Mouse (Mus musculus): ENCODE measurements around the gene Dio1. TPM values are rescaled to one million over a fixed set of nuclear protein-coding genes. Genes with fewer than 3 reads are reported as not detected.

Dio1 gene
- not detected in 2 replicates for polyA plus RNA-seq (2016; fragmentation: Nextera tagmentation; extraction: Ambion mirVana)

DNA sequence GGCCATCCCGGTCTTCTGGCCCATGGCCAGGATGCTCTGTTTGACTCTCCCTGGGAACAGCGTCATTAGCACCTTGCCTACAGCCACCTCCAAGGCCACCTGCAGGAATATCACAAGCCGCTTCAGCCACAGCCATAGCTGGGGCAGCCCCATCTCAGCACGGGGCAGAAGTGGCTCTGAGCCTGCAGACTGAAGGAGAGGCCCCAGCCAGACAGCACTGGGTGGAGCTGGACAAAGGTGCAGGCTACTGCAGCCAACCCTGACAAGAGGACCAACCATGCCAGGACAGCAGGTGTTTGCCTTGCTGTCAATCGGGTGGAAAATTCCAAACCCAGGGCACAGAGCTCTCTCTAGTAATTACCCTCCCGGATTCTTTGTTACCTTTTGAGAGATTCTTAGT, at the start of gene Dio1:
Gene Dio1 (minus strand): TSS at position 204 of the 400 bp plus-strand sequence.
- no peak within 1 kb of the TSS for H3K9ac ChIP-seq
- H3K27me3 ChIP-seq = 0 out of 2 replicates have a peak, but pooled peaks cover 4% of the 10 kb centered on the region
- H3K4me3 ChIP-seq = no peak within 1 kb of the TSS
- H3K27ac ChIP-seq = no peak within 1 kb of the TSS
- H3K36me3 ChIP-seq = no peaks in the 10 kb centered on the region
- no peak within 1 kb of the TSS for H3K4me2 ChIP-seq (replicated peaks)
- H3K9me3 ChIP-seq = 0 out of 2 replicates have a peak, but pooled peaks cover 4% of the 10 kb centered on the region
- H3K4me1 ChIP-seq = no peaks in the 10 kb centered on the region; the same call in 1 of the 2 replicates
- ATAC-seq (ENCODE audit: insufficient number of reproducible peaks, insufficient read depth, low FRiP score, low TSS enrichment) = 0 out of 2 replicates have a peak, but pooled peaks have one; percentile 47
- 69% methylated on average over 6 of the region's 6 CpGs for WGBS

DNA sequence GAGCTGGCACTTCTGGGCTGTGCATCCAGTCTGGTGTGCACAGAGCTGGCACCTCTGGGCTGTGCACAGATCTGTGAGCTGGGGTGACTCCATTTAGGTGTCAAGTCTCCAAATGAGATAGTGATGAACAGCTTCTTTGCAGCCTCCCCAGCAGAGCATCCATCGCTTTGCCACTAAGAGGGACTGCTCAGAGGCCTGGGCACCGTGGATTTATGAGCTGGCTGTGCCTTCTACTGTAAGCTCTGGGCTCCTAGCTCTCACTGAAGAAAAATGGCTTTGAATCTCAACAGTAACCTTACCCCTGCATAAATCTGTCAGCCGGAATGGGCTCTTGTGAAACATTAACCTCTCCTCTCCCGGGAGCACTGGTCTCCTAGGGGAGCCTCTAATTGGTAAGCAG, 47.6 kb upstream of the Dio1 start:
- H3K9me3 ChIP-seq = no peaks in the 10 kb centered on the region
- WGBS = 41% methylated on average over 4 of the region's 4 CpGs
- ATAC-seq (ENCODE audit: insufficient number of reproducible peaks, insufficient read depth, low FRiP score, low TSS enrichment) = no peak
- H3K27ac ChIP-seq = no peak overlapping the region
- 0 out of 2 replicates have a peak, but pooled peaks cover 3% of the 10 kb centered on the region for H3K4me1 ChIP-seq
- no peaks in the 10 kb centered on the region for H3K27me3 ChIP-seq
- H3K4me2 ChIP-seq (replicated peaks) = no peak overlapping the region
- no peak overlapping the region for H3K4me3 ChIP-seq
- H3K9ac ChIP-seq = 0 out of 2 replicates have a peak overlapping the region, but pooled peaks have one; percentile 8
- H3K36me3 ChIP-seq = 0 out of 2 replicates have a peak, but pooled peaks cover 4% of the 10 kb centered on the region

DNA sequence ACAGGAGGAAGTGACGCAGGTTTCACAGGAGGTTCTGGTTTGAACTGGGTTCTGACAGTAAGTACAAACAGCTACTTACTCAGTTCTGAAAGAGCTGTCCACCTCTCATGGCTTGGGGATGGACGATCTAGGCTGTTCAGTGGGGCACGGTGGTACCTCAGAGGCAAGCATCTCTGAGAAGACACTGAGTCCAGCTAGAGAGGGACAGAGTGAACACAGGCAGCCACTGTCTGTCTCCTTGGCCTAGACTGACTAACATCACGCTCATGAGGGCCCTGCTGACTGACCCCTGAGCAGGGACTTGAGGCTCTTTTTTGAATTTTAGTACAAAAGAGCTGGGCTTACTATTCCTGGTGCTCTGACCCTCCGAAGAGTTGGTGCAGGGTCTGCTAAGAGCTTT, 47.2 kb upstream of the Dio1 start:
- no peaks in the 10 kb centered on the region for H3K9me3 ChIP-seq
- 0 out of 2 replicates have a peak, but pooled peaks cover 4% of the 10 kb centered on the region for H3K4me1 ChIP-seq
- 84% methylated on average over 5 of the region's 5 CpGs for WGBS
- 0 out of 2 replicates have a peak, but pooled peaks cover 4% of the 10 kb centered on the region for H3K36me3 ChIP-seq
- H3K4me3 ChIP-seq = no peak overlapping the region
- 0 out of 2 replicates have a peak overlapping the region, but pooled peaks have one; percentile 8 for H3K9ac ChIP-seq
- H3K27me3 ChIP-seq = no peaks in the 10 kb centered on the region
- no peak overlapping the region for H3K4me2 ChIP-seq (replicated peaks)
- no peak overlapping the region for H3K27ac ChIP-seq
- no peak for ATAC-seq (ENCODE audit: insufficient number of reproducible peaks, insufficient read depth, low FRiP score, low TSS enrichment)

DNA sequence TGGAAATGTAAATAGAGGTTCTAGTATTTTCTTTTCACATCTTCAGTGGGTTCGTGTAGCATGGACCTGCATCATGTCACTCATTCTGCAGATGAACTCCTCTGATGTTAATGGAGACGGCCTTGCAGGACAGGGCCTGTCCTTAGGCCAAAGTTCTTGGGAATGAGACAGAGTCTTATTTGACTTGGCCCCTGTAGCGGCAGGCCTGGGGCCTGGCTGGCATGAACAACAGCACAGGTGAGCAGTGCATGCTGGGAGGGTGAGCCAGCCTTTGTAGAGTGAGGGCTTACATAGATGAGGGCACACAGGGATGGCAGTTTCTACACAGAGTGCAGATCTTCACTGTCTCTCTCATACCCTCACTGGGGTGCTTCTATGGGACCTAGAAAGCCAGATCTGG, 46.6 kb upstream of the Dio1 start:
- no peak for ATAC-seq (ENCODE audit: insufficient number of reproducible peaks, insufficient read depth, low FRiP score, low TSS enrichment)
- Histone ChIP-seq H3K27ac (no peak overlapping the region), H3K9ac (no peak overlapping the region), H3K36me3 (0 out of 2 replicates have a peak, but pooled peaks cover 4% of the 10 kb centered on the region), H3K4me1 (0 out of 2 replicates have a peak, but pooled peaks cover 9% of the 10 kb centered on the region), H3K4me2 (replicated peaks) (no peak overlapping the region), H3K27me3 (no peaks in the 10 kb centered on the region), H3K4me3 (no peak overlapping the region), H3K9me3 (no peaks in the 10 kb centered on the region)
- WGBS = 82% methylated on average over 3 of the region's 3 CpGs

DNA sequence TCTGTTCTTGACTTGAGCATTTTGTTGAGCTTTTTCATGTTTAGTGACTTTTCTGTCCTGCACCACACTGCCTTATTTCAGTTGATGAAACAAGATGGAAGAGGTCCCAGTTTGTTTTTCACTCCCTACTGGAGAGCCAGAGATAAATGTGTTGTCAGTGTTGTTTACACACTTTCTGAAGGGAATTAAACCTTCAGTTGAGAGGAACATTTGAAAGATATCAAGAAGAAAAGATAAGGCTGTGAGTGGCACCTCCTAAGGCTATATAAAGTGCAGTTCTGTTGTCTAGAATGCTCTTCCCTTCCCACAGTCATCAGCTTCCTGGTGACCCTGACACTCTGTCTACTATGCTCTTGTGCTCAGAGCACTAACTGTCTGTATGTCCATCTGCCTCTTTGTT, 44.4 kb upstream of the Dio1 start:
- no peak overlapping the region for H3K4me3 ChIP-seq
- H3K4me1 ChIP-seq = 0 out of 2 replicates have a peak, but pooled peaks cover 10% of the 10 kb centered on the region
- H3K4me2 ChIP-seq (replicated peaks) = no peak overlapping the region
- H3K9ac ChIP-seq = no peak overlapping the region
- no peak overlapping the region for H3K27ac ChIP-seq
- 0 out of 2 replicates have a peak, but pooled peaks cover 4% of the 10 kb centered on the region for H3K36me3 ChIP-seq
- H3K9me3 ChIP-seq = no peaks in the 10 kb centered on the region
- no peak for ATAC-seq (ENCODE audit: insufficient number of reproducible peaks, insufficient read depth, low FRiP score, low TSS enrichment)
- no peaks in the 10 kb centered on the region for H3K27me3 ChIP-seq

DNA sequence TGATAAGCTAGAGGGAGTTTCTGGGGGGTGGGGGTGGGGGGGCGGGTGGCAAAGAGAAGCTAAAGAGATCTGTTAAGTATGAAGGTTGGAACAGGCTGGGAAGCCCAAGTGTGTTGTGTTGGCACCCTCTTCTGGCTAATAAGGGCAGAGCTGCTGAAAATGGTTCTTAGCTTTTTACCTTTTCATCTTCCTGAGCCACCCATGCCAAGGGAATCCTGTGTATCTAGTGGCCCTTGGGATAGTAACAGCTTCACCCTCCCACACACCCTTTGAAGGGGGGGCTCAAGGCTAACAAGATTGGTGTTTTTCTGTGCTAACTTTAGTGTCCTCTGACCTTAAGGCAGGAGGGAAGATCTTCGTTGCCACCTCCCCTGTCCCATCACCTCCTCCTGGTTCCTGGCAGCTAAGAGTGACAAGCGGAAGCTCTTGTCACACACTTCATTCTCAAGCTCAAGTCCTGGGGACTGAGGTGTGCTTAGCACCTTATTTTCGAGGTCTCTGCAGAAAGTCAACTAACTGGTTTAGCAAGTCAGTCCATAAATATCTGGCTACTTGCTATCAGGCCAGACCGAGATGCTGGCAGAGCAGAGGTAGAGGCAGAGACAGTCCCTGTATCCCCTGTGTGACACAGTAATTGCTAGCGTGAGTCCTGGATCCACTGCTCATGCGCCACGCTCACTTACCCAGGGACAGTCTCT, 42.5 kb upstream of the Dio1 start:
- Histone ChIP-seq H3K4me2 (replicated peaks) (no peak overlapping the region), H3K4me3 (no peak overlapping the region), H3K27me3 (no peaks in the 10 kb centered on the region), H3K36me3 (peaks cover 11% of the 10 kb centered on the region; the same call in 1 of the 2 replicates), H3K9me3 (no peaks in the 10 kb centered on the region), H3K9ac (no peak overlapping the region), H3K4me1 (0 out of 2 replicates have a peak, but pooled peaks cover 9% of the 10 kb centered on the region), H3K27ac (no peak overlapping the region)
- no peak for ATAC-seq (ENCODE audit: insufficient number of reproducible peaks, insufficient read depth, low FRiP score, low TSS enrichment)
- WGBS = 68% methylated on average over 8 of the region's 8 CpGs

DNA sequence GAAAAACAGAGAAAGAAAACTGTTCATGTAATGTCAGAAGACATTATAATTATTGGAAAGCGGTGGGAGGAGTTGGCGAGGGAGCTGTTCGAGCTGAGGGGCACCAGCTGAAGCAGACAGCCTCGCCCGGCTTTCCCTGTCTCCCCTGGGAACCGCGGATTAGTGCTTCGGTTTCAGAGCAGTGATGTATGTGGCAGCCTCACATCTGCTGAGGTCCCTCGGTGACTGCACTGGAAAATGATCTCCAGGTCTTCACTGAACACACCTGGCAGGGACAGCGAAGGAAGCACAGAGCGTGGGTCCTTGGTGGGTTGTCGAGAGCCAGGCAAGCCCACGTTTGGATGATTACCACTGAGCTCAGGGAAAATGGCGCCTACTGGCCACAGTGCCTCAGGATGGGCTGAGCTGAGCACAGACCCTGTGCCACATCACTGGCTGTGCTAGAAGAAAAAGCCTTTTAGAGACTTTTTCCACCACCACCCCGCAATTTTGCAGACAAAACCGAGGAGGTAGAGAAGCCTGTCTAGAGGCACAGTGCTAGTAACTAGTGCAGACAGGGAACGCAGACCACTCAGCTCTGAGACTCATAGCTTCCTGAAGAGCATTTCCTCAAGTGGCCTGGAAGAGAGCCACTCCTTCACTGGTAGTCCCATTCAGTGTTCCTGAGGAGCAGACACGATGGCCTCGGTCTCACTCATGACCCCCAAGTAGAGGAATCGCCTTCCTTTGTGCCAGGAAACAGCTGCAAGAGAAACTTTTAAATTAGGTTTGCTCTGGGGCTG, 41.8 kb upstream of the Dio1 start:
- ATAC-seq (ENCODE audit: insufficient number of reproducible peaks, insufficient read depth, low FRiP score, low TSS enrichment) = peak; percentile 50; the same call in 1 of the 2 replicates
- peaks cover 8% of the 10 kb centered on the region; the same call in 1 of the 2 replicates for H3K36me3 ChIP-seq
- H3K4me2 ChIP-seq (replicated peaks) = no peak overlapping the region
- no peak overlapping the region for H3K9ac ChIP-seq
- H3K27ac ChIP-seq = no peak overlapping the region
- 66% methylated on average over 20 of the region's 20 CpGs for WGBS
- no peaks in the 10 kb centered on the region for H3K9me3 ChIP-seq
- H3K27me3 ChIP-seq = no peaks in the 10 kb centered on the region
- no peak overlapping the region for H3K4me3 ChIP-seq
- H3K4me1 ChIP-seq = 0 out of 2 replicates have a peak, but pooled peaks cover 7% of the 10 kb centered on the region

DNA sequence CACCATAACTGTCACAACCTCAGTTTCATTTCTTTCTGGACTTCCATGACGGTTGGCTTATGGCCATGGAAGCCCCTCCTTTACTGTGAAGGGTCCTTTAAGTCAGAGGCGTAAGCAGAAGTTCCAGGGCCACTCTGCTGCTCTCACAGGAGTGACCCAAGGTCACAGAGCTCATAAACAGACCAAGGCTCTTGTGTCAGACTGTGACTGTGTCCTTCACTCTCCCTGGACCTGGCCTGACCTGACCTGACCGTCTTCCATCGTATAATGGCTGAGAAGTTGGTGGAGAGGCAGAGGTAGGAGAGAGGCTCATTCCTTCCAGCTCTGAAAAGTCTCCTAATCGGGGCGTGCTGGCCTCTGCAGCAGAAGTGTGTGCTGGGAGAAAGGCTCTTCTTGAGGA, 40.3 kb upstream of the Dio1 start:
- WGBS = 75% methylated on average over 6 of the region's 6 CpGs
- peaks cover 8% of the 10 kb centered on the region; the same call in 1 of the 2 replicates for H3K36me3 ChIP-seq

DNA sequence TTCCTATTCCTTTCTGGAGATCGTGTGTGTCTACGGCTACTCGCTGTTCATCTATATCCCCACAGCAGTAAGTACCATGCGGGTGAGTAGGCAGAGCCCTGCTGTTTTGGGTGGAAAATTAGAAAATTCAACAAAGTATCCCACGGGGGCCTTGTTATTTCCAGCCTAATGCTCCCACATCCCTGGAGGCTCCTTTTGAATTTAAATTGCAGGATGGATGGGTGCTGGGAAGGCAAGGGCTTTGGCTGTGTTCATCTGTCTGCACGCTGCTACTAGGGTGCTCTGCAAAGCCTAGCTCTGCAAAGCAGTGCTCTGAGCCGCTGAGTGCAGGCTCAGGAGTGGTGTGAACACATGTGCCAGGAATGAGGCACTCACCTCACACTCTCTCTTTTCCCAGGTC, 37.6 kb upstream of the Dio1 start:
- H3K4me3 ChIP-seq = no peak overlapping the region
- no peak overlapping the region for H3K27ac ChIP-seq
- no peaks in the 10 kb centered on the region for H3K9me3 ChIP-seq
- 86% methylated on average over 7 of the region's 7 CpGs for WGBS
- H3K4me1 ChIP-seq = 0 out of 2 replicates have a peak, but pooled peaks cover 7% of the 10 kb centered on the region
- peaks cover 8% of the 10 kb centered on the region; the same call in 1 of the 2 replicates for H3K36me3 ChIP-seq
- H3K4me2 ChIP-seq (replicated peaks) = no peak overlapping the region
- no peak overlapping the region for H3K9ac ChIP-seq
- ATAC-seq (ENCODE audit: insufficient number of reproducible peaks, insufficient read depth, low FRiP score, low TSS enrichment) = no peak
- H3K27me3 ChIP-seq = no peaks in the 10 kb centered on the region

More for the DNA sequence above, 40.3 kb upstream of the Dio1 start:
- H3K27me3 ChIP-seq = no peaks in the 10 kb centered on the region
- H3K4me1 ChIP-seq = 0 out of 2 replicates have a peak, but pooled peaks cover 7% of the 10 kb centered on the region
- no peak overlapping the region for H3K4me3 ChIP-seq
- no peaks in the 10 kb centered on the region for H3K9me3 ChIP-seq
- no peak overlapping the region for H3K4me2 ChIP-seq (replicated peaks)
- H3K27ac ChIP-seq = no peak overlapping the region
- H3K9ac ChIP-seq = no peak overlapping the region
- ATAC-seq (ENCODE audit: insufficient number of reproducible peaks, insufficient read depth, low FRiP score, low TSS enrichment) = no peak

DNA sequence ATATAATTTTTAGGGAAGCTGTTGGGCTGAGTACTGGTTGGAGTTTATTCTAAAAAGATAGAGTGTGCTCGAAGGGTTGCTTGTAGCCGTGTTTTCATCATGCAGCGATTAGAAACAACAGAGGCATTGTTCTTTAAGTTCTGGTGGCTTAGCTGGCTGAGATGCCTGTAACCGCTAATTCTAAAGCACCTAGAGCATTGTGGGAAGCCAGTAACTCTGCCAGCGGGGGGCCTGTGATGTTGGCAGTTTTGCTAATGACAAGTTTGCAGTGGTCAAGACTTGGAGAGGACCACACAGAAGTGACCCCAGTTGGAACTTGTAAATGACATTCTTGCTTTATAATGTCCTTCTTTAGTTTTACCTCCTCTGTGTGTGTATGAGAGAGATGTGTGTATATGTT, 34.4 kb upstream of the Dio1 start:
- H3K36me3 ChIP-seq = peaks cover 11% of the 10 kb centered on the region; the same call in 1 of the 2 replicates
- no peaks in the 10 kb centered on the region for H3K27me3 ChIP-seq
- no peak overlapping the region for H3K9ac ChIP-seq
- H3K27ac ChIP-seq = 0 out of 2 replicates have a peak overlapping the region, but pooled peaks have one; percentile 4
- 32% methylated on average over 5 of the region's 5 CpGs for WGBS
- H3K4me1 ChIP-seq = no peaks in the 10 kb centered on the region
- ATAC-seq (ENCODE audit: insufficient number of reproducible peaks, insufficient read depth, low FRiP score, low TSS enrichment) = no peak
- H3K9me3 ChIP-seq = no peaks in the 10 kb centered on the region
- no peak overlapping the region for H3K4me2 ChIP-seq (replicated peaks)
- no peak overlapping the region for H3K4me3 ChIP-seq

DNA sequence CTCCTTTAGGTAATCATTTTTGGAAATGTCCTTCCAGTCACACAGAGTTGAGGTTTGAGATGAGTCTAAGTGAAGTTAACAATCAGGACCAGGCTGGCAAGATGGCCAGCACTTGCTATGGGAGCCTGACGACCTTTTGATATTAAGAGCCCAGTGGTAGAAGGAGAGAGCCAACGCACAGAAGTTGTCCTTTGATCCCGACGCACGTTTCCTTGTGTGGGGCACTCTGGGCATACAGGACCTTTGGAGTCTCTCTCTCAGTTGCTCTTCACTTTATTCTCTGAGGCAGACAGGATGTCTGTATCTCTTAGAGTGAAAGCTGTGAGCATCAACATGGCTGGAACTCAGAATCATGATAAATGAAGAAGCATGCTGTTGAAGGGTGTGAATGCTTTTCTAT, 30.5 kb upstream of the Dio1 start:
- Histone ChIP-seq H3K27me3 (no peaks in the 10 kb centered on the region), H3K4me1 (no peaks in the 10 kb centered on the region), H3K36me3 (0 out of 2 replicates have a peak, but pooled peaks cover 6% of the 10 kb centered on the region), H3K9me3 (0 out of 2 replicates have a peak, but pooled peaks cover 2% of the 10 kb centered on the region), H3K9ac (no peak overlapping the region), H3K27ac (no peak overlapping the region), H3K4me3 (no peak overlapping the region), H3K4me2 (replicated peaks) (no peak overlapping the region)
- ATAC-seq (ENCODE audit: insufficient number of reproducible peaks, insufficient read depth, low FRiP score, low TSS enrichment) = no peak
- WGBS = 90% methylated on average over 5 of the region's 5 CpGs
